Mouse (Mus musculus): Measurements from ENCODE around the gene Qrich1. TPM values are rescaled to one million over a fixed set of nuclear protein-coding genes. Genes with fewer than 3 reads are reported as not detected.
"Not testable (repeated sequence)": the region's sequence is repeated elsewhere in the genome, so short reads cannot be mapped to it uniquely, and the experiment has no call there.

Gene Qrich1
- polyA plus RNA-seq, 1 experiment from 2014 or later: 111 TPM

GRCm38 (mm10) chr9:108599021-108599566 lies 82.5 kb downstream of the Qrich1 start:
- H3K4me2 ChIP-seq: no peak overlapping the region
- ATAC-seq (ENCODE audit: low FRiP score): no peak
- H3K4me1 ChIP-seq: peaks cover 20% of the 10 kb centered on the region
- H3K36me3 ChIP-seq: peaks cover 20% of the 10 kb centered on the region
- no peak overlapping the region for H3K27ac ChIP-seq (replicated peaks)
- no peak overlapping the region for H3K9ac ChIP-seq (replicated peaks)
- H3K9me3 ChIP-seq (replicated peaks): no peaks in the 10 kb centered on the region
- no peaks in the 10 kb centered on the region for H3K27me3 ChIP-seq (replicated peaks)
- H3K4me3 ChIP-seq (replicated peaks): no peak overlapping the region
- WGBS: 82% methylated on average over 4 of the region's 4 CpGs

- peaks cover 29% of the 10 kb centered on the region for H3K36me3 ChIP-seq
- ATAC-seq (ENCODE audit: low FRiP score): no peak
- no peaks in the 10 kb centered on the region for H3K9me3 ChIP-seq (replicated peaks)
- H3K4me1 ChIP-seq: peaks cover 20% of the 10 kb centered on the region
- no peak overlapping the region for H3K27ac ChIP-seq (replicated peaks)
- H3K27me3 ChIP-seq (replicated peaks): no peaks in the 10 kb centered on the region
- no peak overlapping the region for H3K9ac ChIP-seq (replicated peaks)
- H3K4me2 ChIP-seq: no peak overlapping the region
- 55% methylated on average over 2 of the region's 2 CpGs for WGBS
- no peak overlapping the region for H3K4me3 ChIP-seq (replicated peaks)
These were observed 83.4 kb downstream of the Qrich1 start for GRCm38 (mm10) chr9:108600011-108600410.

- no peak for ATAC-seq (ENCODE audit: low FRiP score)
- Histone ChIP-seq H3K4me1 (peaks cover 8% of the 10 kb centered on the region), H3K4me3 (replicated peaks) (no peak overlapping the region), H3K36me3 (peaks cover 47% of the 10 kb centered on the region), H3K9ac (replicated peaks) (no peak overlapping the region), H3K27me3 (replicated peaks) (no peaks in the 10 kb centered on the region), H3K27ac (replicated peaks) (no peak overlapping the region), H3K9me3 (replicated peaks) (no peaks in the 10 kb centered on the region), H3K4me2 (no peak overlapping the region)
- 88% methylated on average over 4 of the region's 4 CpGs for WGBS
These were observed 85.4 kb downstream of the Qrich1 start for GRCm38 (mm10) chr9:108601986-108602385.

GRCm38 (mm10) chr9:108607929-108608328 lies 91.3 kb downstream of the Qrich1 start:
- not testable (repeated sequence) for H3K27ac ChIP-seq (replicated peaks); H3K4me1 ChIP-seq; H3K4me3 ChIP-seq (replicated peaks); ATAC-seq (ENCODE audit: low FRiP score); H3K9ac ChIP-seq (replicated peaks); H3K27me3 ChIP-seq (replicated peaks); H3K9me3 ChIP-seq (replicated peaks); H3K4me2 ChIP-seq
- 91% methylated on average over 5 of the region's 5 CpGs for WGBS
- peaks cover 96% of the 10 kb centered on the region for H3K36me3 ChIP-seq

GRCm38 (mm10) chr9:108608889-108609288 lies 92.3 kb downstream of the Qrich1 start:
- Histone ChIP-seq H3K4me2 (no peak overlapping the region), H3K4me3 (replicated peaks) (no peak overlapping the region), H3K9ac (replicated peaks) (no peak overlapping the region), H3K4me1 (no peaks in the 10 kb centered on the region), H3K27ac (replicated peaks) (no peak overlapping the region), H3K27me3 (replicated peaks) (no peaks in the 10 kb centered on the region), H3K36me3 (peaks cover 96% of the 10 kb centered on the region), H3K9me3 (replicated peaks) (no peaks in the 10 kb centered on the region)
- ATAC-seq (ENCODE audit: low FRiP score): no peak
- WGBS: 98% methylated on average over 4 of the region's 4 CpGs

MicroRNAs encoded within 50 kb of the gene (microRNA counts, 519-probe panel; counts per million panel counts)
- 2,728 counts per million, percentile 64 among the panel's probes with 10 or more counts for microRNA mmu-miR-191
- microRNA mmu-miR-425: 2,516 counts per million, percentile 58 among the panel's probes with 10 or more counts

Small RNA genes within 50 kb of the gene (microRNA-seq; reads per million reads assigned to microRNA genes)
- gene Gm24083 (not detected), gene Mir191 (not detected), gene Mir425 (700 reads per million, percentile 76 among the genes with 10 or more reads in this experiment)

Other genes starting within 250 kb of the Qrich1 start
- gene Nicn1, start 226.4 kb upstream of the Qrich1 start, polyA plus RNA-seq (2015; fragmentation: Nextera tagmentation; extraction: Ambion mirVana): 117 and 136 TPM in 2 replicates
- gene Amt, start 220.0 kb upstream of the Qrich1 start, polyA plus RNA-seq (2015; fragmentation: Nextera tagmentation; extraction: Ambion mirVana): 24.2 and 30.5 TPM in 2 replicates
- 261 and 304 TPM in 2 replicates for gene Rhoa, start 210.7 kb upstream of the Qrich1 start, polyA plus RNA-seq (2015; fragmentation: Nextera tagmentation; extraction: Ambion mirVana)
- gene Tcta, start 210.6 kb upstream of the Qrich1 start, polyA plus RNA-seq (2015; fragmentation: Nextera tagmentation; extraction: Ambion mirVana): 49.2 and 52.0 TPM in 2 replicates
- 460 and 559 TPM in 2 replicates for gene Gpx1, start 177.9 kb upstream of the Qrich1 start, polyA plus RNA-seq (2015; fragmentation: Nextera tagmentation; extraction: Ambion mirVana)
- gene Usp4, start 169.0 kb upstream of the Qrich1 start, polyA plus RNA-seq (2015; fragmentation: Nextera tagmentation; extraction: Ambion mirVana): 110 and 111 TPM in 2 replicates
- gene 1700102P08Rik, start 124.0 kb upstream of the Qrich1 start, polyA plus RNA-seq (2015; fragmentation: Nextera tagmentation; extraction: Ambion mirVana): 1.1 and 1.3 TPM in 2 replicates
- 1.3 and 1.7 TPM in 2 replicates for gene Ccdc36, start 88.3 kb upstream of the Qrich1 start, polyA plus RNA-seq (2015; fragmentation: Nextera tagmentation; extraction: Ambion mirVana)
- gene BC048562, start 80.3 kb upstream of the Qrich1 start, polyA plus RNA-seq (2015; fragmentation: Nextera tagmentation; extraction: Ambion mirVana): not detected in 2 replicates
- gene Ccdc71, start 56.3 kb upstream of the Qrich1 start, polyA plus RNA-seq (2015; fragmentation: Nextera tagmentation; extraction: Ambion mirVana): 53.7 and 64.4 TPM in 2 replicates
- 58.4 and 59.8 TPM in 2 replicates for gene Klhdc8b, start 55.2 kb upstream of the Qrich1 start, polyA plus RNA-seq (2015; fragmentation: Nextera tagmentation; extraction: Ambion mirVana)
- 17.5 and 18.8 TPM in 2 replicates for gene Lamb2, start 37.1 kb upstream of the Qrich1 start, polyA plus RNA-seq (2015; fragmentation: Nextera tagmentation; extraction: Ambion mirVana)
- 66.1 and 68.0 TPM in 2 replicates for gene Usp19, start 26.2 kb upstream of the Qrich1 start, polyA plus RNA-seq (2015; fragmentation: Nextera tagmentation; extraction: Ambion mirVana)
- gene Qars, start 9.1 kb upstream of the Qrich1 start, polyA plus RNA-seq (2015; fragmentation: Nextera tagmentation; extraction: Ambion mirVana): 58.1 and 78.1 TPM in 2 replicates
- 105 and 130 TPM in 2 replicates for gene Impdh2, start 43.5 kb downstream of the Qrich1 start, polyA plus RNA-seq (2015; fragmentation: Nextera tagmentation; extraction: Ambion mirVana)
- 75.0 and 78.2 TPM in 2 replicates for gene Ndufaf3, start 50.6 kb downstream of the Qrich1 start, polyA plus RNA-seq (2015; fragmentation: Nextera tagmentation; extraction: Ambion mirVana)
- 279 and 285 TPM in 2 replicates for gene Dalrd3, start 53.1 kb downstream of the Qrich1 start, polyA plus RNA-seq (2015; fragmentation: Nextera tagmentation; extraction: Ambion mirVana)
- 247 and 279 TPM in 2 replicates for gene Wdr6, start 61.9 kb downstream of the Qrich1 start, polyA plus RNA-seq (2015; fragmentation: Nextera tagmentation; extraction: Ambion mirVana)
- 36.4 and 44.2 TPM in 2 replicates for gene P4htm, start 80.9 kb downstream of the Qrich1 start, polyA plus RNA-seq (2015; fragmentation: Nextera tagmentation; extraction: Ambion mirVana)
- gene Arih2, start 132.6 kb downstream of the Qrich1 start, polyA plus RNA-seq (2015; fragmentation: Nextera tagmentation; extraction: Ambion mirVana): 44.4 and 47.3 TPM in 2 replicates
- gene Slc25a20, start 145.3 kb downstream of the Qrich1 start, polyA plus RNA-seq (2015; fragmentation: Nextera tagmentation; extraction: Ambion mirVana): 41.4 and 49.4 TPM in 2 replicates
- gene Prkar2a, start 172.5 kb downstream of the Qrich1 start, polyA plus RNA-seq (2015; fragmentation: Nextera tagmentation; extraction: Ambion mirVana): 50.6 and 59.5 TPM in 2 replicates

All from neural tube, embryonic 15.5 days (tissue).